ENCODE assay signal across 10 mouse cellular contexts in the genomic region with DNA sequence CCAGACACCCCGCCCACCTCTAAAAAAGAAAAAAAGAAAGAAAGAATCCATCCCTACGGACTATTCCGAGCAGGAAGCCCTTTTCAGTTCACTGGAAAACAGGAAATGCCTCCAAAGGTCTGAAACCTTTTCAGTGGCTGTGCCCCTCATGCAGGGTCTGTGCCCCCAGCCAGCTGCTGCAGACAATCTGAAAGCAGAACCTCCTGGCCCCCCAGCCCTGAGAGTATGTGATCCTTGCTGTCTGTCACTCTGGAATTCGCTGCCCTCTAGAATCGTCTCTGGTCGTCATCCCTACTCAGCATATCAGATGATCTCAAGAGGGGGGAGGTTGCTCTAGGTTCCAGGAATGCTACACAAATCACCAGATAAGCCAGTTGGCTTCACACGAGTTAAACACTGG.
DNase-seq lines count a peak whose midpoint lies in the region; ATAC-seq and TF ChIP-seq lines count a peak whose summit lies in the region.
"Had no signal": no experiment of that assay in that cellular context is flagged by ENCODE, and none has a peak within 500 bp of the region (broad histone marks: within the 10 kb centered on the region; RNA-seq: fewer than 3 reads in every experiment).

No protein-coding gene starts in this region.

- H3K36me3 ChIP-seq in E14TG2a.4 (ENCODE audit: insufficient read depth, low read length) (no peaks in the 10 kb centered on the region), ES-Bruce4 (ENCODE audit: control insufficient read depth, insufficient read depth, low read length, poor library complexity, severe bottlenecking) (no peaks in the 10 kb centered on the region)
- no peaks in the 10 kb centered on the region for H3K36me3 ChIP-seq in heart, postnatal 0 days (replicated peaks; ENCODE audit: control insufficient read depth, insufficient read depth, low read length)
- H3K36me3 ChIP-seq: embryonic facial prominence, embryonic 15.5 days; G1E had no signal

- no peak for ATAC-seq in heart, postnatal 0 days (ENCODE audit: insufficient read depth, low read depth)
- ATAC-seq in granulocyte monocyte progenitor cell, adult 5-6 weeks (replicated peaks; ENCODE audit: poor library complexity, severe bottlenecking), result no peak

- WGBS in heart, postnatal 0 days, result 23% methylated on average over 7 of the region's 7 CpGs

- H3K27me3 ChIP-seq in E14TG2a.4 (ENCODE audit: insufficient read depth, low read length) (peaks cover 15% of the 10 kb centered on the region), ES-Bruce4 (ENCODE audit: control insufficient read depth, insufficient read depth, low read length, poor library complexity, severe bottlenecking) (no peaks in the 10 kb centered on the region)
- no peaks in the 10 kb centered on the region for H3K27me3 ChIP-seq in heart, postnatal 0 days (ENCODE audit: control insufficient read depth, insufficient read depth, low read length)
- H3K27me3 ChIP-seq: embryonic facial prominence, embryonic 15.5 days had no signal

- TF ChIP-seq CTCF in E14TG2a.4 (conservative IDR thresholded peaks at IDR 0.05; ENCODE audit: low read length) (no peak), ES-Bruce4 (IDR thresholded peaks at IDR 0.05; ENCODE audit: low read depth, low read length) (no peak)
- no peak for TF ChIP-seq CTCF in heart, postnatal 0 days (IDR thresholded peaks at IDR 0.05; ENCODE audit: low read depth)

- no peak for DNase-seq in heart, postnatal 0 days (ENCODE audit: low spot score)
- DNase-seq in kidney, postnatal 36 days, result peak; percentile 48 to 51
- DNase-seq in retina, embryonic 14.5 days (ENCODE audit: low spot score), result no peak
- no peak for DNase-seq in left cerebral cortex, adult 8-10 months (ENCODE audit: low spot score in 2 of 2)
- DNase-seq: thymus, adult 2 months had no signal

- H3K4me1 ChIP-seq in E14TG2a.4 (replicated peaks; ENCODE audit: low read depth, low read length) (peaks cover 58% of the 10 kb centered on the region), ES-Bruce4 (ENCODE audit: control insufficient read depth, insufficient read depth, low read length) (peaks cover 7% of the 10 kb centered on the region)
- H3K4me1 ChIP-seq in heart, postnatal 0 days (ENCODE audit: control insufficient read depth, insufficient read depth), result peaks cover 6% of the 10 kb centered on the region
- H3K4me1 ChIP-seq: embryonic facial prominence, embryonic 15.5 days had no signal

- H3K27ac ChIP-seq in ES-Bruce4 (ENCODE audit: insufficient read depth, low read length), result no peak overlapping the region
- H3K27ac ChIP-seq in heart, postnatal 0 days (ENCODE audit: low read depth), result no peak overlapping the region
- H3K27ac ChIP-seq: embryonic facial prominence, embryonic 15.5 days had no signal

- no peaks in the 10 kb centered on the region for H3K9me3 ChIP-seq in E14TG2a.4 (ENCODE audit: low read length)
- H3K9me3 ChIP-seq in ES-Bruce4 (replicated peaks; ENCODE audit: control insufficient read depth, insufficient read depth, low read length, poor library complexity, severe bottlenecking), result no peaks in the 10 kb centered on the region
- H3K9me3 ChIP-seq in heart, postnatal 0 days (replicated peaks; ENCODE audit: control insufficient read depth, low read length), result no peaks in the 10 kb centered on the region
- H3K9me3 ChIP-seq: embryonic facial prominence, embryonic 15.5 days had no signal

- no peak overlapping the region for H3K9ac ChIP-seq in ES-Bruce4 (ENCODE audit: low read depth, poor library complexity, severe bottlenecking)
- no peak overlapping the region for H3K9ac ChIP-seq in heart, postnatal 0 days (replicated peaks; ENCODE audit: low read depth, low read length)
- H3K9ac ChIP-seq: embryonic facial prominence, embryonic 15.5 days had no signal

- TF ChIP-seq EP300 in ES-Bruce4 (IDR thresholded peaks at IDR 0.05; ENCODE audit: insufficient read depth, low read depth, low read length), result 0 out of 2 replicates have a peak, but pooled peaks have one; percentile 16
- TF ChIP-seq EP300 in heart, postnatal 0 days (IDR thresholded peaks at IDR 0.05; ENCODE audit: low read depth), result no peak

- peak overlapping the region; percentile 38 for H3K4me2 ChIP-seq in heart, postnatal 0 days (ENCODE audit: low read depth, low read length)
- H3K4me2 ChIP-seq: embryonic facial prominence, embryonic 15.5 days had no signal

- TF ChIP-seq POLR2A in ES-Bruce4 (IDR thresholded peaks at IDR 0.05; ENCODE audit: insufficient read depth, low read length), result no peak

- H3K4me3 ChIP-seq in E14TG2a.4 (replicated peaks; ENCODE audit: low read length), result peak overlapping the region; percentile 39
- no peak overlapping the region for H3K4me3 ChIP-seq in ES-Bruce4 (ENCODE audit: low read depth, low read length)
- no peak overlapping the region for H3K4me3 ChIP-seq in heart, postnatal 0 days (ENCODE audit: low read depth, low read length)
- H3K4me3 ChIP-seq: embryonic facial prominence, embryonic 15.5 days had no signal

Comparison
In these comparisons a context has a peak if more than half of its experiments do, and no peak if none do; other contexts are left out.
1. DNase-seq: peak in kidney, postnatal 36 days (2 of 2); none in heart, postnatal 0 days (single experiment), retina, embryonic 14.5 days (single experiment) and left cerebral cortex, adult 8-10 months (0 of 2).